Mouse (Mus musculus): ENCODE data around the gene Rundc3a.
"Not testable (repeated sequence)": the region's sequence is repeated elsewhere in the genome, so short reads cannot be mapped to it uniquely, and the experiment has no call there.

Rundc3a gene

DNA sequence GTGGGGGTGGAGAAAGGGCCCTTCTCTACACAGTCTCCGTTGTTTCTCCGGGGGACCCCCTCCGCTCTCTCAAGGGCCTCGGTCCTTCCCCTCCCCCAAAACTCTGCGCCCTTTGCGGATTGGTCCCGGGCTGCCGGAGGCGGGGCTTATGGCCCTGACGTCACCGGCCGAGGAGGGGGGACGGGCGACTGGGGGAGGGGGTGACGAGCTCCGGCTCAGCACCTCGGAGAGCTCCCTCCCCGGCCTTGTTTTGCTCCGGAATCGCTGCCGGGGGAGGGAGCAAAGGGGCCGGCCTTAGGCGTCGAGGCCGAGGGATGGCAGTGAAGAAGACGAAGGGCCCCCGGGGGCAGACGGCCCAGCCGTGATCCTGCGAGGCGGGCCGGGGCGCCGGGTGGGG, at the start of gene Rundc3a:
Gene Rundc3a, plus strand, starts transcription at position 166 of the 397 bp plus-strand sequence.
- DNase-seq (ENCODE audit: low read depth), result no peak

- no peak for DNase-seq (ENCODE audit: low read depth)
Observed at GRCm38 (mm10) chr11:102344458-102344857, 48.7 kb upstream of the Rundc3a start.

GRCm38 (mm10) chr11:102346926-102347325, 46.3 kb upstream of the Rundc3a start:
- DNase-seq (ENCODE audit: low read depth), result no peak

- DNase-seq (ENCODE audit: low read depth), result no peak
Observed at GRCm38 (mm10) chr11:102347683-102348082, 45.5 kb upstream of the Rundc3a start.

DNA sequence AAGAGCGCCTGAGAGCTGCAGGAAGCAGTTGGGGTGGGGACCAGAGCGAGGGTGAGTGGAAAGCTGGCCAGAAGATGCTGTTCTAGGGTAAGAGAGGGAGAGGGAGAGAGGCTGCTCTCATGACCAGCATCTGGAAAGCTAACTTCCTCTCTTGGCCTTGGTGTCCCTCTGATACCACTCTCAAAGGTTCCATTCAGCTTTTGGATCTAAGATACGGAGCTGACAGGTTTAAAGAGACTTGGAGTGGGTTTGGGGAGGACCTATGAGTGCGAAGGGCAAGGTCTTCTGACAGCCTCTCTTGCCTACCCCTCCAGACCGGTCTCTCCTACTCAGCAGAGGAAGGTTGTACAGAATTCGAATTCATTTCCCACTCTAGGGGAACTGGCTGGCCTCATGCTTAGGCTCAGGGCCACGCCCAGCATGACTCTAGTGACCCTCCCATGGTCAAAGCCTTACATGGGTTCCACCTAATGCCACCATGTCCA, 45.1 kb upstream of the Rundc3a start:
- DNase-seq (ENCODE audit: low read depth), result no peak

GRCm38 (mm10) chr11:102348771-102349170, 44.4 kb upstream of the Rundc3a start:
- DNase-seq (ENCODE audit: low read depth), result no peak

- DNase-seq (ENCODE audit: low read depth), result no peak
Observed at GRCm38 (mm10) chr11:102349189-102349954, 43.8 kb upstream of the Rundc3a start.

- no peak for DNase-seq (ENCODE audit: low read depth)
Observed at GRCm38 (mm10) chr11:102350416-102350815, 42.8 kb upstream of the Rundc3a start.

DNA sequence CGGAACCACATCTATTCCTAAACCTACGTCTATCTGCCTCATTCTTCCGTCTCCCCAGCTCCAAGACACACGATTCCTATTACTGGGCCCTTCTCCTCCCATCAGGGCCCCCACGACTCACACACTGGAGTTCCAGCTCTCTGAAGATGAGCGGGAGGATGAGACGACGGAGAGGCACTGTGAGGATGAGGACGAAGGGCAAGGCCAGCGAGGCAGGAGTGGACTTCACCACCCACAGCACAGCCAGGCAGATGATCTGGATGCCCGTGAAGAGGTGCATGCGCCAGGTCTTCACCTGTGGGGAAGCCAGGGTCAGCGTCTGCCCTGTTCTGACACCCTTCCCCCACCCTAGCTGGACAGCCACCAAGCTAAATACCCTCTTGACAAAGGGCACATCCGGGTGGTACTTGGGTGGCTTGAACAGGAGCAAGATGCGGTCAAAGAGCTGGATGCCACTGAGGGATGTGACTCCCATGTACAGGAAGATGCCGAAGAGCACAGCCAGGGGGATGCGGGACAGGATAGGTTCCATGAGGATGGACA, 42.2 kb upstream of the Rundc3a start:
- DNase-seq (ENCODE audit: low read depth), result no peak

DNA sequence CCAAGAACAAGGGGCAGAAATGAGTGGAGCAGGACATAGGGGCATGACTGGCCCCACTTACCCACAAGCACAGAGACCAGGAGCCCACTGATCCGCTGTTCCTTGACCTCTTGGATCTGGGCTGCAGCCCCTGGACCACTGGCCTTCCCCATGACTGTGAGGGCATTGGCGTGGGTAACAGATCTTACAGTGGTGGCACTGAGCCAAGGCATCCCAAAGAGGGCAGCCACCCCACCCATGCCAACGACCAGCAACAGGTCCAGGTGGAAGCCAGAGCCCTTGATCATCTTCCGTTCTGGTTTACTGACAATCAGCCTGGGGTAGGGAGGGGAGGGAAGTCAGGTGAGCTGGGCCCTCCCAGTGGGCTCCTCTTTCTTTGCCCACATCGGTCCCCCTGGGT, 40.8 kb upstream of the Rundc3a start:
- no peak for DNase-seq (ENCODE audit: low read depth)

DNA sequence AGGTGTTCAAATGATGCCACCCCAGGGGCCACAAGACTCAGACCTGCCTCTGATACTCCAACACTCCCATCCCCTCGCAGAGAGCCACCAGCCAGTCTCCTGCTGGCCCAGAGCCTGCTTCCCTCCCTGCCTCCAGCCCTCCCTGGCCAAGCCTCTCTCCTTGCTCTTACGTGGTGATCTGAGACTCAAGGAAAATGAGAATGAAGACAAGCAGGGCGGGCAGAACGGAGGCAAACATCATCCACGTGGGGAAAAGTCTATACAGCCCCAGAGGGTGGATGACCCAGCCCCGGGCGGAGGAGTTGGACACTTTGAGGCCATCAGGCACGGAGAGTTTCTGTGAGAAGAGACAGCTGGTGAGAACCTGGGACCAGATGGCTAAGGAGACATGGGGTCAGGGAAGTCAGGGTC, 40.2 kb upstream of the Rundc3a start:
- DNase-seq (ENCODE audit: low read depth), result no peak

DNA sequence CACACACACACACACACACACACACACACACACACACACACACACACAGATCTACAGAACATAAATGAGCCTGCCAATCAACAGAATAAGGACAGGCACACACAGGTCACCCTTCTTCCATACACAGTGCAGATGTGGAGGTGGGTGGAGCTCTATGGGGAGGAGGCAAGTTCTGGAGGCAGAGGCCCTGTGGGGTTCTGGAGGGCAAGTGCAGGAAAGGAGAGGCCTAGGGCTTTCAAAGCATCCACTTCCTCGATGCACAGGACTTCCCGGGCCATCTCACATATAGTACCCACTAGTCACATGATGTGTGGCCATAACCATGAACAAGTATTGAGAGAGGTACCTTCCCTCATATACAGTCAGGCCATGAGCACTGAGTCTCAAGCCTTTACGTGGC, 37.7 kb upstream of the Rundc3a start:
- DNase-seq (ENCODE audit: low read depth), result no peak

- no peak for DNase-seq (ENCODE audit: low read depth)
Observed at GRCm38 (mm10) chr11:102356190-102356589, 37.0 kb upstream of the Rundc3a start.

GRCm38 (mm10) chr11:102356636-102357350, 36.4 kb upstream of the Rundc3a start:
- no peak for DNase-seq (ENCODE audit: low read depth)

DNA sequence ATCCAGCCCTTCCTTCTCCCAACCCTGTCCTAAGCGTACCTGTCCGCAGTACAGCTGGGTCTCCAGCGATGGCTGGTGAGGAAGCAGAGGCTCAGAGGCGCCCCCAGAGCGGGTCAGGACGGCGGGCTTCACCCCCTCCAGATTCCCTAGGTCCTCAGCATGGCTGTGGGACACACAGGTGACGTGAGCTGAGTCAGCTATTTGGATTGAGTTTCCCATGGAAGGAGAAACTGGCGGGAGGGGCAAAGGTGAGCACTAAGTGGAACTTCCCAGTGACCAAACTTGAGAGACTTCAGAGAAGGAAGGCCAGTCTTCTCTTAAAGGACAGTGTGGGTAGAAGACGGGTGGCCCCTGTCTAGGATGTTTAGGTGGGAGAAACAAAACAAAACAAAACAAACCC, 34.8 kb upstream of the Rundc3a start:
- no peak for DNase-seq (ENCODE audit: low read depth)

- DNase-seq (ENCODE audit: low read depth), result no peak
Observed at GRCm38 (mm10) chr11:102361776-102362495, 31.3 kb upstream of the Rundc3a start.

DNA sequence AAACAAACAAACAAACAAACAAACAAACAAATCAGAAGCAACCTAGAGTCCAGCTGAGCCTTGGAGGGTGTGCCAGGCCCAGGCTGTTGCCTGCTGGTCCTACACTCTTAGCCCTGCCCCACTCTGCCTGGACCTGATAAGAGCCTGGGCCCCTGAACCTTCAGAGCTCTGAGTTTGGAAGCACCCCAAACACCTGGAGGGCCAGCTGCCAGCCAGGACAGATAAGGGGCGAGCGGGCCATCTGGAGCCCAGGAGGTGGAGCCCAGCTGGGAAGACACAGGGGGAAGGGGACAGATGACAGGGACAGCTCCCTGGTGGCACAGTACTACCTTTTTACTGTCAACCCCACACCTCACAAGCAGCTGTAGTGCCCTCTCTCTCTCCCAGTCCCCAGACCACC, 29.6 kb upstream of the Rundc3a start:
- no peak for DNase-seq (ENCODE audit: low read depth)

- no peak for DNase-seq (ENCODE audit: low read depth)
Observed at GRCm38 (mm10) chr11:102364570-102365371, 28.4 kb upstream of the Rundc3a start.

DNA sequence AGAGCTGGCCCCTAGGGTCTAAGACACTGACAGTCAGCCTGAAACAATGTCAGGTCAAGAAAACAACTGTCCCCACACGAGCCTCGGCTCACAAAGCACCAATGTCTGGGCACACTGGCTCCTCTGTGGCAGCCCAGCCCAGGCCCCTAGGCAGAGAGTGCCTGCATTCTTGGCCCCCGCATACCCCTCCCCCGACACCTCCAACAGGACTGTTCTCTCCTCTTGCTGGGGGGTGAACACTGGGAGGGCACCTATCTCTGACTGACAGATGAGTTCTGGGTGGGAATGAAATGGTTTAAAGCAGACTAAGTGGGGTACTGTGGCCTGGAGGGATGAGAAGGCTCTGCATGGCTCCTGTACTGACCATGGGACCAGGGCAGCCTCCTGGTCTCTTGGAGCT, 27.5 kb upstream of the Rundc3a start:
- no peak for DNase-seq (ENCODE audit: low read depth)

- not testable (repeated sequence) for DNase-seq (ENCODE audit: low read depth)
Observed at GRCm38 (mm10) chr11:102366103-102366502, 27.1 kb upstream of the Rundc3a start, which contains the start of gene Slc4a1. Slc4a1 (minus strand) TSS chr11:102366203.

DNA sequence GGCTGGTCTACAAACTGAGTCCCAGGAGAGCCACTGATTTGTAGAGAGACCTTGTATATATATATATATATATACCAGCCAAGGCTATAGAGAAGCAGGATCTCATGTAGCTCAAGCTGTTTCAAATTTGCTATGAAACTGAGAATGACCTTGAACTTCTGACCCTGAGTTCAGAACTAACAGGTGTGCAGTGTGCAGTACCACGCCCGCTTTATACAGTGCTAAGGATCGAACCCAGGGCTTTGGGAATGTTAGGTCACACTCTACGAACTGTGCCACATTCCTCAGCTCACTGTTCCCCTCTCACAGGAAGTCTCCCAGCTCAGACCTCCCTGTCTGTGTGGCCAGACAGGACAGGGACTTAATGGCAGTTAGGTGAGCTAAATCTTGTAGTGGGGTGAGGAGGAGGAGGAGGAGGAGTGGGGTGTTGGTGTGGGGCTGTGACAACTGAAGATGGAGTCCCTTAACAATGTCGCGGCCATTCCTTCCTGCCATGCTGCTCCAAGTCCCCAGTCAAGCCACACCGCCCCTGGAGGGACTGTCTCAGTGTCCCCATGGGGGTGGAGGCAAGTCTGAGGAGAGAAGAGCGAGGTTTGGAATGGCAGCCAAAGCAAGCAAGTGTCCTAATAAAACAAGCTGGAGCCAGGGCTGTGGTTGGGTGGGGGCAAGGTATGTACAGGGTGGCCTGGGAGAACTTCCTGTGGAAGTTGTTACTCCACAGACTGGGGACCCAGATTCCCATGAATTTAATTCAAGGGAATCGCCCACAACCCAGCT, 25.5 kb upstream of the Rundc3a start:
- DNase-seq (ENCODE audit: low read depth), result no peak
